Mouse (Mus musculus) forebrain, embryonic 13.5 days (tissue): Measurements from ENCODE around the gene Tesc. TPM values are rescaled to one million over a fixed set of nuclear protein-coding genes. Genes with fewer than 3 reads are reported as not detected.

Source experiments
- ATAC-seq: fragments of 200-750 bp; cut with Nextera tagmentation; 2 replicates; pipeline ENCODE4 v1.8.0; 2017
- H3K27ac ChIP-seq: fragments of 300-500 bp; sonication (generic); 2 replicates; pipeline ENCODE4 v1.5.1; 2015; ENCODE audit warnings: inconsistent platforms, mild to moderate bottlenecking, moderate library complexity
- H3K27me3 ChIP-seq: fragments of 300-500 bp; sonication (generic); 2 replicates; pipeline ENCODE4 v1.6.1; 2015; ENCODE audit warnings: mild to moderate bottlenecking, inconsistent platforms
- H3K36me3 ChIP-seq: fragments of 300-500 bp; sonication (generic); 2 replicates; pipeline ENCODE4 v1.6.1; 2015; ENCODE audit warnings: mild to moderate bottlenecking, inconsistent platforms; ENCODE audit not compliant: poor library complexity, severe bottlenecking
- H3K4me1 ChIP-seq: fragments of 300-500 bp; sonication (generic); 2 replicates; pipeline ENCODE4 v1.6.1; 2015; ENCODE audit warnings: inconsistent platforms
- H3K4me2 ChIP-seq: fragments of 300-500 bp; sonication (generic); 2 replicates; pipeline ENCODE4 v1.6.1; 2015; ENCODE audit warnings: inconsistent platforms, mild to moderate bottlenecking, moderate library complexity
- H3K4me3 ChIP-seq: fragments of 300-500 bp; sonication (generic); 2 replicates; pipeline ENCODE4 v1.5.1; 2015; ENCODE audit warnings: mild to moderate bottlenecking, inconsistent platforms
- H3K9ac ChIP-seq: fragments of 300-500 bp; sonication (generic); 2 replicates; pipeline ENCODE4 v1.6.1; 2015; ENCODE audit warnings: mild to moderate bottlenecking, inconsistent platforms
- H3K9me3 ChIP-seq: fragments of 300-500 bp; sonication (generic); replicated peaks from 2 replicates; pipeline ENCODE4 v1.6.1; 2016; ENCODE audit warnings: inconsistent platforms
- WGBS: fragments of 180-500 bp; shearing (Covaris S2); methylation state at CpG from one replicate; pipeline ENCODE4 v1.1.7; 2015; 5-methylcytosine and 5-hydroxymethylcytosine counted together
- polyA plus RNA-seq: library from polyadenylated mRNA; unstranded; fragments of >200 nt; fragmentation: Nextera tagmentation; extraction: Ambion mirVana; gene quantifications from 2 replicates; pipeline ENCODE4 v1.2.1, GENCODE M21; 2015

Gene Tesc
- polyA plus RNA-seq, 1 experiment from 2014 or later: 4.5 TPM

DNA sequence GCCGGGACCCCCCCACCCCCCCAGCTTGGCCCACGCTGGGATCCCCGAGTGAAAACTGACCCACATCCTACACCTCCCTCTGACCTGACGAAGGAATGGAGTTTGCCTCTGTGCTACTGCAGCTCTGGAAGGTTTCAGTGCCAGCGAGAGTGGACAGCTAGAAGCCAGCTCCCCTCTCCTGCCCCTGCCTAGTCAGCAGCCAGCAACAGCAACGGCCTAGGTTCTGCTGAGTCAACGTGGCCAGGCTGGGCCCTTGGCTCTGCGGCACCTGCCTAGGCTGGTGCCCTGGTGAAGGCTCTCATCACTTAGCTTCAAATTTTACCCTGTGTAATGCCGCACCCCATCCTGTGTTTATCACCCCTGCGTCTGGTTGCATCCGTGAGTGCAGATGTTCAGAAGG, 7.6 kb upstream of the Tesc start:
- no peak overlapping the region for H3K4me2 ChIP-seq
- no peak for ATAC-seq
- no peak overlapping the region for H3K4me3 ChIP-seq
- no peak overlapping the region for H3K9ac ChIP-seq
- no peaks in the 10 kb centered on the region for H3K36me3 ChIP-seq
- no peaks in the 10 kb centered on the region for H3K27me3 ChIP-seq
- peaks cover 8% of the 10 kb centered on the region for H3K4me1 ChIP-seq
- H3K27ac ChIP-seq: no peak overlapping the region
- WGBS: 64% methylated on average over 11 of the region's 11 CpGs
- H3K9me3 ChIP-seq: no peaks in the 10 kb centered on the region

DNA sequence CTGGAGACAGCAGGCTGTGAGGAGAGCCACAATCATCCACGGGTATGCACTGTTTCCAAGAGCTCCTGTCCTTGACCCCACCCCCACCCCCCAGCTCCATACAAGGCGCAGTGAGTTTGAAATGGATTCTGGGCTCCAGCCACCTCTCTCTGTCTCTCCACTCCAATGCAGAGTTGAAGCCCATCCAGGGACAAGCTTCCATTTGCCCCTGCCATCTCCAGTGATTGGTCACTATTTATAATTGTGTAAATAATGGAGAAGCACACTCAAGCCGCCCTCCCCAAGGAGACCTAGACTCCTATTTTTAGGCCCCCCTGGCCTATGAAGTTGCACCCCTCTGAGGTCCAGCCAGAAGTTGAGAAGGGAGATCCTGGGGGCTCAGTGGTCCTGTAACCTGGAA, 4.5 kb upstream of the Tesc start:
- H3K9me3 ChIP-seq: no peaks in the 10 kb centered on the region
- peaks cover 29% of the 10 kb centered on the region for H3K27me3 ChIP-seq
- no peak for ATAC-seq
- peaks cover 23% of the 10 kb centered on the region for H3K4me1 ChIP-seq
- H3K27ac ChIP-seq: no peak overlapping the region
- H3K4me3 ChIP-seq: no peak overlapping the region
- H3K4me2 ChIP-seq: no peak overlapping the region
- H3K9ac ChIP-seq: no peak overlapping the region
- WGBS: 76% methylated on average over 3 of the region's 3 CpGs
- H3K36me3 ChIP-seq: no peaks in the 10 kb centered on the region

DNA sequence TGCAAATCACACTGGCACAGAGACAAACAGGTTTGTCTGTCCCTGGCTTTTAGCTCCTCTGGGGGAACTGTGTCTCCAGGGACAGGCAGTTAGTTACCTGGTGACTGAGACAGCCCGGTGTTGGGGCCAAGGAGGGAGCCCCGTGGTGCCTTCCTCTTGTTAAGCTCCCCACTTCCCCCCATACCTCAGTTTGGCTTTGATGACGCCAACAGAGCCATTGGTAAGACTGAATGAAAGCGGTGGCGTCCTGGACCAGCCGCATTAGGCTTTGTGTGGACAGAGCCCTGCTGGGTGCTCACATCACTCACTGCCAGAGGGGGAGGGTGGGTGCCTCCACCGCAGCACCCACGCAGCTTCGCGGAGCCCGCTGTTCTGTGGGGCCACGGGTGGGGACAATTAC, 1.7 kb upstream of the Tesc start:
- Histone ChIP-seq H3K27me3 (peaks cover 57% of the 10 kb centered on the region), H3K9ac (no peak overlapping the region), H3K9me3 (no peaks in the 10 kb centered on the region), H3K36me3 (no peaks in the 10 kb centered on the region), H3K4me2 (no peak overlapping the region), H3K4me1 (peaks cover 42% of the 10 kb centered on the region), H3K4me3 (no peak overlapping the region), H3K27ac (no peak overlapping the region)
- no peak for ATAC-seq
- WGBS: 2% methylated on average over 12 of the region's 12 CpGs

DNA sequence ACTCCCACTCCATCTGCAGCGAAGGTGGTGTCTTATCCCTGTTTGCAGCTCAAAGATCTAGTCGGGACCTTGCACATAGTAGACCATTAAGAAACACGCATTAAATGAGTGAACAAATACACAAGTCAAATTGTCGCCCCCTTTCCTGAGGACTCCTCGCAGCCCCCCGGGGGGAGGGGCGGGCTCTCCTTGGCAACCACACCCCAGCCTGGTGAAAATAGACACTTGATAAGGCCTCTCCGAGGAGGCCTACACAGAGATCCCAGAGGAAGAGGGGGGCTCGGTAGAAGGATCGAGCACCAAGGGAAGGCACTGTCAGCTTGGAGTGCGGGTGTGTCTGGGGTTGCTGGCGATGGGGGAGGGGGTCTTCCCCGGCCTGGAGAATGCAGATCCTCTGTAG, 1.2 kb upstream of the Tesc start:
- no peaks in the 10 kb centered on the region for H3K36me3 ChIP-seq
- peaks cover 47% of the 10 kb centered on the region for H3K4me1 ChIP-seq
- H3K27me3 ChIP-seq: peaks cover 60% of the 10 kb centered on the region
- H3K4me2 ChIP-seq: peak overlapping the region; percentile 99; the same call in 1 of the 2 replicates
- no peak overlapping the region for H3K9ac ChIP-seq
- no peaks in the 10 kb centered on the region for H3K9me3 ChIP-seq
- WGBS: under 1% methylated on average over 13 of the region's 13 CpGs
- H3K27ac ChIP-seq: no peak overlapping the region
- no peak for ATAC-seq
- no peak overlapping the region for H3K4me3 ChIP-seq

DNA sequence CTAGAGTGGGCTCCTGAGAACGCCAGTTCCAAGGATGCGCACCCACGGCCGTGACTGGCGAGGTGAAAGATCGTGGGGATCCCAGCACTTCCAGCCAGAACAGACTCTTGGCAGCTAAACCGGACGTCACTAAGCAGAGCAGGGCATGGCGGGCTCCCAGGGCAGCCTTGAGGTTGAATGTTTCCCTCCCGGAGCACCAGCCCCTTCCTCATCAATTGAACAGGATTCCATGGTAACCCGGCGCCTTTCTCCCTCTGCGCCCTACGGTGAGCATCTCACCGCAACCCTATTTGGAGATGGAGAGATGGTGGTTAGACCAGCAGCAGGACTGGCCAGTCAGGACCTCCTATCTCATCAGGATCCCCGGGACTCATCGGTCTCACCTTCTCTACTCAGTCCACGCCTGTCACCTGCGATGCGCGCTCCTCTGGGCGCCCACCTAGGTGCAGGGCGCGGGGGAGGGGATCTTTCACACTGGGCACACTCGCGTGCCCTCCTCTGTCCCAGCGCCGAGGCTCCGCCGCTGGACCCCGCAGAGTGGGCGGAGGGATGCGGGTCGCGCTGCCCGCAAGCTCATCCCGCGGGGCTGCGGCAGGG, 344 bp upstream of the Tesc start:
- H3K27me3 ChIP-seq: peaks cover 60% of the 10 kb centered on the region

DNA sequence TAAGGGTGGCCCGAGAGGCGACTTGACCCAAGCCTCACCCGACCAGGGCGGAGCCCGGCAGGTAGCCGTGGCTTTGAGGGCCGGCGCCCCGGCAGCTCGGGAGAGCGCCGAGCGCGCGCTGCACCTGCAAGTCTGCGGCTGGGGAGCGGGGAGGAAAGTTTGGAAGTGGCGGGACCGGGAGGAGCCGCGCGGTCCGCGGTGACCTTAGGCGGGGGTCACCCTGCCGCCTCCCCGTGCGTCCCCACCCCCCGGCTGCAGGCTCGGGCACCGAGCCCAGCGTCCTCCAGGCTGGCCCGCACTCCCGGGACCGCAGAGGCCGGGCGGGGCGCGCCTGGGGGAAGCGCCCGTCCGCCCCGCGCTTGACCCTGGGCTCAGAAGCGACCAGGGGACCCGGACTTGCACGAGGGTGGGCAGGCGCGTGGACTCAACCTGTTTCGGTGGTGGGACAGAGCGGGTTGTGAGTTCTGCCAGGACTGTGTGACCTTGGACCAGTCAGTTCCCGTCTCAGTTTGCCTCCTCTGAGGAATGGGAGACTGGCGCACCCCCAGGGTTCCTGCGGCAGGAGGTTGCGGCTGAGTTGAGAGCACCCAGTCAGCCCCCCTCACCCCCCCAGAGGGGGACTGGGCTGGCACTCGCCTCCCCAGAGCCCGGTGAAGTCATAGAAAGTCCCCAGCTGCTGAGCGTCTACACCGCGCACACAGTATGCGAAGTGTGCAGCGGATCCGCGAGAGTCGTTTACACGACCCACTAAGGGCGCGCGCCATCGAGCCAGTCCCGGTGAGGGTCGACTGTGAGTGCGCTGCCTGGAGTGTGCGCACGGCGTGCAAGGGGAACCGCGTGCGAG, 870 bp downstream of the Tesc start:
- Histone ChIP-seq H3K27ac (no peak overlapping the region), H3K36me3 (no peaks in the 10 kb centered on the region), H3K9ac (peak overlapping the region; percentile 67), H3K4me3 (peak overlapping the region; percentile 67), H3K9me3 (no peaks in the 10 kb centered on the region), H3K4me2 (peak overlapping the region; percentile 99), H3K4me1 (peaks cover 50% of the 10 kb centered on the region), H3K27me3 (peaks cover 60% of the 10 kb centered on the region)
- WGBS: under 1% methylated on average over 74 of the region's 79 CpGs
- no peak for ATAC-seq

More for the DNA sequence above, 344 bp upstream of the Tesc start:
- Histone ChIP-seq H3K4me3 (peak overlapping the region; percentile 67), H3K9me3 (no peaks in the 10 kb centered on the region), H3K4me1 (peaks cover 50% of the 10 kb centered on the region), H3K36me3 (no peaks in the 10 kb centered on the region), H3K9ac (peak overlapping the region; percentile 67), H3K4me2 (peak overlapping the region; percentile 99), H3K27ac (no peak overlapping the region)
- under 1% methylated on average over 38 of the region's 39 CpGs for WGBS
- peak; percentile 17; the same call in 1 of the 2 replicates for ATAC-seq

DNA sequence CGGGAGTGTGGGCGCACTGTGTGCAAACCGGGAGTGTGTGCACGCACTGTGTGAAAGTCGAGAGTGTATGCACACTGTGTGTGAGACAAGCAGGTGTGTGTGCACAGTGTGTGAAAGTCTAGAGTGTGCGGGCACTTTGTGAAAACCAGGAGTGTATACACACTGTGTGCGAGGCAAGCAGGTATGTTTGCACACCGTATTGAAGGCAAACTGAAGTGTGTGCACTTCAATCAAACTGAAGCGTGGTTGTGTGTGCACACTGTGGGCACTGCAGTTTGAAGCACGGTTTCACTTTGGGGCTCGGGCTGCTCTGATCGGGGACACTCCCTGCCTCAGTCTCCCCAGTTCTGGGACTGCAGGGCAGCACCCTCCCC, 1.5 kb downstream of the Tesc start:
- no peak overlapping the region for H3K27ac ChIP-seq
- H3K27me3 ChIP-seq: peaks cover 60% of the 10 kb centered on the region
- peak overlapping the region; percentile 67 for H3K4me3 ChIP-seq
- no peak overlapping the region for H3K9ac ChIP-seq
- H3K9me3 ChIP-seq: no peaks in the 10 kb centered on the region
- H3K4me2 ChIP-seq: peak overlapping the region; percentile 99
- 0 out of 2 replicates have a peak, but pooled peaks have one; percentile 14 for ATAC-seq
- 9% methylated on average over 12 of the region's 12 CpGs for WGBS
- no peaks in the 10 kb centered on the region for H3K36me3 ChIP-seq
- H3K4me1 ChIP-seq: peaks cover 50% of the 10 kb centered on the region

DNA sequence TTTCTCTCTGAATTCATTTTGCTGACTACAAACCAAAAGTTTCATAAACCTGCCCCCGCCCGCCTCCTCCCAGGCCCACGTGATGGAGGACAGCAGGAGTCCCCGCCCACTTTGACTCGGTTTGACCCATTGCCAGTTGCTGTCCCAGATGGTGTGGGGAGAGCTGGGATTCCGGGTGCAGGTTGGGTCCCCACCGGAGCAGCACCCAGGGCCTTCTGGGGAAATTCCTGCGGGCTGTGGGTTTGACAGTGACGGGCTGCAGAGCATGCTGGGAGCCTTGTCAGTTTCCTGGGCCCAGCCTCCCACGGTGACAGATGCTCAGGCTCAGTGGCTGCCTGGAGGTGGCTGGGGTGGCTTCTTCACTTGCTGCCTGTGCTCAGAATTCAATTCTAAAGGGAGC, 1.9 kb downstream of the Tesc start:
- Histone ChIP-seq H3K27ac (no peak overlapping the region), H3K4me3 (peak overlapping the region; percentile 67), H3K4me2 (peak overlapping the region; percentile 99), H3K36me3 (no peaks in the 10 kb centered on the region), H3K27me3 (peaks cover 60% of the 10 kb centered on the region), H3K9me3 (no peaks in the 10 kb centered on the region), H3K4me1 (peaks cover 50% of the 10 kb centered on the region), H3K9ac (no peak overlapping the region)
- WGBS: 5% methylated on average over 10 of the region's 10 CpGs
- peak; percentile 59 for ATAC-seq

DNA sequence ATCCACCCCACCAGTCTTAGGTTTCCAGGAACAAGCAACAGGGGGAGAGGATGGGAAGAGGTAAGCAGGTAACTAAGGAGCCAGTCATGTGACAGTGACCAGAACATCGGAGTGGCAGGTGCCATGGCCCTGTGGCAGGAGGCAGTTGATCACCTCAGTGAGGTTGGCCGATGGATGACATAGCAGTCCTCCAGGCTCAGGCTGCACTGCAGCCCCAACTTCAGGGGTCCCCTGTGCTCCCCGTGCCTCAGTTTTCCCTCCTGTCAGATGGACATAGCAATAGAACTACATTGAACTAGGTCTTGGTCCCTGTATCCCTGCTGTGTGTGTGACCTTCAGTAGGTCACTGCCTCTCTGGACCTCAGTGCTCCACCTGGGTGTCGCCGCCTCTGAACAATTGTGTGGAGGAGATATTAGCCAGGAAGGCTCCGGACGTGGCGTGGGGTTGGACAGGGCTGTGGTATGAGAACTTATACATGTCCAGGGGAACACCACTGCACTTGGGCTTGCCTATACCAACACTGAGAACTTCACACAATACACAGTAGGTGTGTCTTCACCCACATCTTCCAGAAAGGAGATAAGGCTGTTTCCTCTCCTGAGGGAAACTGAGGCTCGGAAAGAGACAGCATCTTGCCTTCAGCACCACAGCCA, 2.6 kb downstream of the Tesc start:
- no peaks in the 10 kb centered on the region for H3K36me3 ChIP-seq
- no peak overlapping the region for H3K4me3 ChIP-seq
- H3K4me2 ChIP-seq: peak overlapping the region; percentile 99; the same call in 1 of the 2 replicates
- H3K27me3 ChIP-seq: peaks cover 59% of the 10 kb centered on the region
- peaks cover 50% of the 10 kb centered on the region for H3K4me1 ChIP-seq
- 0 out of 2 replicates have a peak, but pooled peaks cover 2% of the 10 kb centered on the region for H3K9me3 ChIP-seq
- ATAC-seq: no peak
- 94% methylated on average over 9 of the region's 9 CpGs for WGBS
- no peak overlapping the region for H3K27ac ChIP-seq
- H3K9ac ChIP-seq: no peak overlapping the region

DNA sequence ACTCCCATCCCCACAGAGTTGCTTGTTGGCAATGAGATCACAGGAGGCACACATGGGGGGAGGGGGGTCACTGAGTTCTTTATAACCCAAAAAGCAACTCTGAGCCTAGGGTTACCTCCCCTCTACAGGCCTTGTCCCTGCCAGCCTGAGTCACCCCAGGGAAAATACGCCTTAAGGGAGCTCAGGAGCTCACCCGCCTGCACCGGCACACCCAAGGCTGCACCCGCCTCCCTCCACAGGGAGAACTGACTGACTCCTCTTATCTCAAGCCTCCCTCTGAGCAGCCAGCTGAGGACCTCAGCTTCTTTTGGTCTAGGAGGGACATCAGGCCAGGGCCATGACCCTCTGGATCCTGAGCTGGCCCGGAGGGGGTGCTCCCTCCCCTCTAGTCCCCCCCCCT, 3.5 kb downstream of the Tesc start:
- no peaks in the 10 kb centered on the region for H3K36me3 ChIP-seq
- H3K9ac ChIP-seq: no peak overlapping the region
- no peak for ATAC-seq
- peaks cover 47% of the 10 kb centered on the region for H3K4me1 ChIP-seq
- no peak overlapping the region for H3K4me3 ChIP-seq
- H3K27ac ChIP-seq: no peak overlapping the region
- H3K9me3 ChIP-seq: 0 out of 2 replicates have a peak, but pooled peaks cover 7% of the 10 kb centered on the region
- H3K27me3 ChIP-seq: peaks cover 50% of the 10 kb centered on the region
- 53% methylated on average over 5 of the region's 5 CpGs for WGBS
- no peak overlapping the region for H3K4me2 ChIP-seq

DNA sequence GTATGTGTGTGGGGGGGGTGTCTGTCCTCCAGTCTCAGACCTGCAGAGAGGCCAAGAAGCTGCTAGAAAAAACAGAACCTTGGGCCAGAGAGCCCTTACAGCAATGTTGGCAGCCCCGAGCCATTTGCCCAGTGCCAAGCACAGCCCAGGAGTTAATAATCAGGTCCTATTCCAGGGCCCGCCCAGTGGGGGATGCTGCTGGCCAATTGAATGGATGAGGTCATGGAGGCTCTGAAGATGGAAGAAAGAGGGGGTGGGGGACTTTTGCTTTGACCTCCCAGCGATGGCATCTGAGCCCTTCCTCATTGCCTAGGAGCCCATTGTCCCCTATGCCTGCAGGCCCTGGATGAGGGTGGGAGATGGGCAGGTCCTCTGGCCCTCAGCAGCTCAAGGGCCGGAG, 4.0 kb downstream of the Tesc start:
- ATAC-seq: no peak
- Histone ChIP-seq H3K9ac (no peak overlapping the region), H3K36me3 (no peaks in the 10 kb centered on the region), H3K4me3 (no peak overlapping the region), H3K4me1 (peaks cover 43% of the 10 kb centered on the region), H3K27ac (no peak overlapping the region), H3K4me2 (no peak overlapping the region), H3K9me3 (0 out of 2 replicates have a peak, but pooled peaks cover 7% of the 10 kb centered on the region), H3K27me3 (peaks cover 46% of the 10 kb centered on the region)
- 32% methylated on average over 4 of the region's 4 CpGs for WGBS

DNA sequence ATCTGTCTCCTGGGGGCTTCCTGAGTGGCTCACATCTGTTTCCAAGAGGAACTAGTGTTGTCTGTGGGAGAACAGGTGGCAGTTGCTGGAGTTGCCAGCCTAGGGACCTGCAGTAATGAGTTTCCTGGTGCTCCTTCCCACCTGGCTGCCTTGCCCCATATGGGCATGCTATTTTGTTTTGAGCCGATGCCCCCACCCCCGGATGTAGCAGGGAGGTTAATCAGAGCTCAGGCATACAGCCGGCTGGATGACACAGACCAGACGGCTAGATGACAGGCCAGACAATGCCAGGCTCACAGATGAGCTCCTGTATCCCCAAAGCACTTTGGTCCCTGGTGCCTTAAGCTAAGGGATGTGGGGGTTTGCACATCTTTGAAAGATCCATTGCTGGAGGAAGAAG, 5.8 kb downstream of the Tesc start:
- H3K4me2 ChIP-seq: no peak overlapping the region
- H3K36me3 ChIP-seq: no peaks in the 10 kb centered on the region
- no peak overlapping the region for H3K9ac ChIP-seq
- no peak for ATAC-seq
- peaks cover 41% of the 10 kb centered on the region for H3K4me1 ChIP-seq
- H3K4me3 ChIP-seq: no peak overlapping the region
- peaks cover 28% of the 10 kb centered on the region for H3K27me3 ChIP-seq
- 0 out of 2 replicates have a peak, but pooled peaks cover 7% of the 10 kb centered on the region for H3K9me3 ChIP-seq
- WGBS: 56% methylated on average over 4 of the region's 4 CpGs
- no peak overlapping the region for H3K27ac ChIP-seq
